Comparison of ENCODE assay signal across 13 mouse cellular contexts in the genomic region with DNA sequence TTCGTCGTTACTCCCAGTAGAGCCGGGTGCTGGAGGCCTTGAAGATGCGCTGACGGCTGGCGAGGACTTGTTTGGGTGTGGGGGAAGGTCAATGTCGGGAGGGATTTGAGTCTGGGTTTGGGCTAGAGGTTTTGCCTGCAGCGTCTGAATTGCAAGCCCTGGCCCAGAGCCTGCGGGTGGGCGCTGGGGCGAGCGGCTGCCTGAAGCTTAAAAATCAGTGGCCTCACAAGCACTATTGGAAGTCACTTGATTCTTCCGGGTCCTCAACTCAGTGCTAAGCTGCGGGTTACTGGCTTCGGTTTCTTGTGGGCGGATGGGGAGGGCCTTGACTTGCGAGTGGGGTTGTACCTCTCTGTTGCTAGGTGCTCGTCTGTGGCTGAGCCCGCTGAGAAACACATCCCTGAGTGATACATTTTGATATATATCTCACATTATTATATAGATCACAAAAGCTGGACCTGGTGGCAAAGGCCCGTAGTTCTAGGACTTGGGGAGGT. TPM values are rescaled to one million over a fixed set of nuclear protein-coding genes. Genes with fewer than 3 reads are reported as not detected.
A peak's percentile ranks its signal among the peaks of the same experiment; 100 is the strongest.
DNase-seq lines count a peak whose midpoint lies in the region; ATAC-seq and TF ChIP-seq lines count a peak whose summit lies in the region.
"Had no signal": no experiment of that assay in that cellular context is flagged by ENCODE, and none has a peak within 500 bp of the region (broad histone marks: within the 10 kb centered on the region; RNA-seq: fewer than 3 reads in every experiment).

No protein-coding gene starts in this region.

- H3K9ac ChIP-seq in hindbrain, embryonic 11.5 days (ENCODE audit: low read depth, low read length): peak overlapping the region; percentile 23; the same call in 1 of the 2 replicates
- no peak overlapping the region for H3K9ac ChIP-seq in hindbrain, postnatal 0 days (replicated peaks; ENCODE audit: low read length)
- no peak overlapping the region for H3K9ac ChIP-seq in midbrain, embryonic 13.5 days (replicated peaks)
- no peak overlapping the region for H3K9ac ChIP-seq in liver, embryonic 12.5 days

- TF ChIP-seq CTCF in hindbrain, postnatal 0 days (IDR thresholded peaks at IDR 0.05; ENCODE audit: low read depth): no peak
- TF ChIP-seq CTCF in E14TG2a.4 (conservative IDR thresholded peaks at IDR 0.05; ENCODE audit: low read length): no peak
- no peak for TF ChIP-seq CTCF in layer of hippocampus, adult 2 months (conservative IDR thresholded peaks at IDR 0.05)

- no peak overlapping the region; the same call in 1 of the 2 replicates for H3K4me2 ChIP-seq in hindbrain, embryonic 11.5 days (replicated peaks; ENCODE audit: low read depth, low read length)
- no peak overlapping the region for H3K4me2 ChIP-seq in hindbrain, postnatal 0 days (ENCODE audit: low read depth, low read length)
- H3K4me2 ChIP-seq in midbrain, embryonic 13.5 days (replicated peaks): peak overlapping the region; percentile 28
- no peak overlapping the region for H3K4me2 ChIP-seq in liver, embryonic 12.5 days

- H3K4me1 ChIP-seq in hindbrain, embryonic 11.5 days (replicated peaks; ENCODE audit: control insufficient read depth, insufficient read depth, low read length): 0 out of 2 replicates have a peak, but pooled peaks cover 2% of the 10 kb centered on the region
- H3K4me1 ChIP-seq in hindbrain, postnatal 0 days (ENCODE audit: insufficient read depth, low read length): no peaks in the 10 kb centered on the region
- peaks cover 36% of the 10 kb centered on the region for H3K4me1 ChIP-seq in E14TG2a.4 (replicated peaks; ENCODE audit: low read depth, low read length)
- peaks cover 17% of the 10 kb centered on the region for H3K4me1 ChIP-seq in midbrain, embryonic 13.5 days (replicated peaks)
- peaks cover 22% of the 10 kb centered on the region for H3K4me1 ChIP-seq in liver, embryonic 12.5 days

- H3K27ac ChIP-seq in hindbrain, embryonic 11.5 days (ENCODE audit: low read depth, low read length): no peak overlapping the region
- no peak overlapping the region for H3K27ac ChIP-seq in hindbrain, postnatal 0 days
- H3K27ac ChIP-seq in midbrain, embryonic 13.5 days: no peak overlapping the region
- no peak overlapping the region for H3K27ac ChIP-seq in liver, embryonic 12.5 days
- H3K27ac ChIP-seq in layer of hippocampus, adult 2 months: no peak overlapping the region
- H3K27ac ChIP-seq: macrophage had no signal

- peak; percentile 50 for DNase-seq in hindbrain, embryonic 11.5 days (ENCODE audit: low spot score)
- DNase-seq in hindbrain, postnatal 0 days (ENCODE audit: low spot score): no peak
- DNase-seq in embryo, embryonic 11 days: peak; percentile 49
- no peak for DNase-seq in yolk sac, embryonic 10.5 days (ENCODE audit: low spot score)
- no peak for DNase-seq in layer of hippocampus, adult 2 months (ENCODE audit: low spot score in 2 of 2)
- DNase-seq: cerebellum, adult 9-10 months; gastrocnemius, postnatal 25 days had no signal

- H3K27me3 ChIP-seq in hindbrain, embryonic 11.5 days (ENCODE audit: control insufficient read depth, insufficient read depth, low read length): peaks cover 32% of the 10 kb centered on the region
- H3K27me3 ChIP-seq in hindbrain, postnatal 0 days (ENCODE audit: insufficient read depth, low read length): no peaks in the 10 kb centered on the region
- H3K27me3 ChIP-seq in E14TG2a.4 (ENCODE audit: insufficient read depth, low read length): no peaks in the 10 kb centered on the region
- peaks cover 49% of the 10 kb centered on the region for H3K27me3 ChIP-seq in midbrain, embryonic 13.5 days
- peaks cover 52% of the 10 kb centered on the region for H3K27me3 ChIP-seq in liver, embryonic 12.5 days (replicated peaks)
- H3K27me3 ChIP-seq: Patski had no signal

- WGBS in hindbrain, embryonic 11.5 days: 5% methylated on average over 20 of the region's 20 CpGs
- WGBS in hindbrain, postnatal 0 days: 18% methylated on average over 20 of the region's 20 CpGs
- WGBS in midbrain, embryonic 13.5 days: 7% methylated on average over 20 of the region's 20 CpGs
- WGBS in liver, embryonic 12.5 days (ENCODE audit: insufficient replicate concordance): 21% methylated on average over 20 of the region's 20 CpGs

- no peaks in the 10 kb centered on the region for H3K9me3 ChIP-seq in hindbrain, embryonic 11.5 days (ENCODE audit: control insufficient read depth, low read length)
- H3K9me3 ChIP-seq in hindbrain, postnatal 0 days (ENCODE audit: low read length): no peaks in the 10 kb centered on the region
- H3K9me3 ChIP-seq in E14TG2a.4 (ENCODE audit: low read length): no peaks in the 10 kb centered on the region
- H3K9me3 ChIP-seq in midbrain, embryonic 13.5 days: no peaks in the 10 kb centered on the region
- no peaks in the 10 kb centered on the region for H3K9me3 ChIP-seq in liver, embryonic 12.5 days (replicated peaks)

- no peak overlapping the region for H3K4me3 ChIP-seq in hindbrain, embryonic 11.5 days (ENCODE audit: low read depth, low read length)
- no peak overlapping the region for H3K4me3 ChIP-seq in hindbrain, postnatal 0 days (ENCODE audit: low read length)
- peak overlapping the region; percentile 87 for H3K4me3 ChIP-seq in E14TG2a.4 (replicated peaks; ENCODE audit: low read length)
- H3K4me3 ChIP-seq in midbrain, embryonic 13.5 days (replicated peaks): no peak overlapping the region
- H3K4me3 ChIP-seq in liver, embryonic 12.5 days: no peak overlapping the region
- no peak overlapping the region for H3K4me3 ChIP-seq in layer of hippocampus, adult 2 months

- H3K36me3 ChIP-seq in hindbrain, embryonic 11.5 days (ENCODE audit: control insufficient read depth, insufficient read depth, low read length): no peaks in the 10 kb centered on the region
- no peaks in the 10 kb centered on the region for H3K36me3 ChIP-seq in hindbrain, postnatal 0 days (ENCODE audit: insufficient read depth, low read length)
- peaks cover 32% of the 10 kb centered on the region for H3K36me3 ChIP-seq in E14TG2a.4 (ENCODE audit: insufficient read depth, low read length)
- H3K36me3 ChIP-seq in midbrain, embryonic 13.5 days: no peaks in the 10 kb centered on the region
- no peaks in the 10 kb centered on the region for H3K36me3 ChIP-seq in liver, embryonic 12.5 days

- no peak for ATAC-seq in hindbrain, embryonic 11.5 days (ENCODE audit: low FRiP score)
- no peak for ATAC-seq in hindbrain, postnatal 0 days
- ATAC-seq in midbrain, embryonic 13.5 days: no peak
- no peak for ATAC-seq in liver, embryonic 12.5 days
- ATAC-seq: Patski had no signal

RNA-seq across cellular contexts. Expression of gene Tdgf1, which starts 0.6 kb away (rescaled TPM):
- not detected in 2 replicates for polyA plus RNA-seq in hindbrain, embryonic 11.5 days (2014; fragmentation: Nextera tagmentation; extraction: Ambion mirVana)
- 1.5 TPM in 1 of 2 replicates, not detected in the other for total RNA-seq in hindbrain, postnatal 0 days (2014; rRNA removed)
- 0.66 and 0.87 TPM in 2 replicates for polyA plus RNA-seq in hindbrain, postnatal 0 days (2015; fragmentation: Nextera tagmentation; extraction: Ambion mirVana)
- not detected in 2 replicates for polyA plus RNA-seq in midbrain, embryonic 13.5 days (2015; fragmentation: Nextera tagmentation; extraction: Ambion mirVana)
- polyA plus RNA-seq in liver, embryonic 12.5 days (2016; fragmentation: Nextera tagmentation; extraction: Ambion mirVana): not detected in 2 replicates
- total RNA-seq in layer of hippocampus, adult 2 months (2021): under 1 TPM; 0.49 TPM
- total RNA-seq: gastrocnemius, postnatal 25 days had no signal
- polyA plus RNA-seq: macrophage, Patski had no signal

RNA-seq across cellular contexts. Expression of gene Lrrc2, which starts 4.7 kb away (rescaled TPM):
- polyA plus RNA-seq in hindbrain, embryonic 11.5 days (2014; fragmentation: Nextera tagmentation; extraction: Ambion mirVana): 0.06 and 0.21 TPM in 2 replicates
- 0.78 and 8.3 TPM in 2 replicates for total RNA-seq in hindbrain, postnatal 0 days (2014; rRNA removed)
- 1.3 and 2.6 TPM in 2 replicates for polyA plus RNA-seq in hindbrain, postnatal 0 days (2015; fragmentation: Nextera tagmentation; extraction: Ambion mirVana)
- 0.30 and 0.71 TPM in 2 replicates for polyA plus RNA-seq in midbrain, embryonic 13.5 days (2015; fragmentation: Nextera tagmentation; extraction: Ambion mirVana)
- 0.12 and 0.26 TPM in 2 replicates for polyA plus RNA-seq in liver, embryonic 12.5 days (2016; fragmentation: Nextera tagmentation; extraction: Ambion mirVana)
- total RNA-seq in layer of hippocampus, adult 2 months (2021): 1 to 10 TPM; 1.5 to 3.5 TPM
- polyA plus RNA-seq: macrophage, Patski had no signal

RNA-seq across cellular contexts. Expression of gene Fam240a, which starts 29.9 kb away (rescaled TPM):
- not detected in 2 replicates for polyA plus RNA-seq in hindbrain, embryonic 11.5 days (2014; fragmentation: Nextera tagmentation; extraction: Ambion mirVana)
- not detected in 2 replicates for total RNA-seq in hindbrain, postnatal 0 days (2014; rRNA removed)
- polyA plus RNA-seq in hindbrain, postnatal 0 days (2015; fragmentation: Nextera tagmentation; extraction: Ambion mirVana): not detected in 2 replicates
- not detected in 2 replicates for polyA plus RNA-seq in midbrain, embryonic 13.5 days (2015; fragmentation: Nextera tagmentation; extraction: Ambion mirVana)
- polyA plus RNA-seq in liver, embryonic 12.5 days (2016; fragmentation: Nextera tagmentation; extraction: Ambion mirVana): not detected in 2 replicates
- total RNA-seq in layer of hippocampus, adult 2 months (2021): not detected
- total RNA-seq: layer of hippocampus, adult 18-20 months had no signal
- polyA plus RNA-seq: macrophage, Patski had no signal

RNA-seq across cellular contexts. Expression of gene Rtp3, which starts 43.8 kb away (rescaled TPM):
- 0.21 TPM in 1 of 2 replicates, not detected in the other for polyA plus RNA-seq in hindbrain, embryonic 11.5 days (2014; fragmentation: Nextera tagmentation; extraction: Ambion mirVana)
- 1.4 TPM in 1 of 2 replicates, not detected in the other for total RNA-seq in hindbrain, postnatal 0 days (2014; rRNA removed)
- polyA plus RNA-seq in hindbrain, postnatal 0 days (2015; fragmentation: Nextera tagmentation; extraction: Ambion mirVana): not detected in 2 replicates
- not detected in 2 replicates for polyA plus RNA-seq in midbrain, embryonic 13.5 days (2015; fragmentation: Nextera tagmentation; extraction: Ambion mirVana)
- polyA plus RNA-seq in liver, embryonic 12.5 days (2016; fragmentation: Nextera tagmentation; extraction: Ambion mirVana): 6.7 and 8.1 TPM in 2 replicates
- total RNA-seq in layer of hippocampus, adult 2 months (2021): under 1 TPM; 0.59 TPM
- polyA plus RNA-seq: macrophage had no signal

Comparison
In these comparisons a context has a peak if more than half of its experiments do, and no peak if none do; other contexts are left out.
1. DNase-seq: peak in hindbrain, embryonic 11.5 days (single experiment) and embryo, embryonic 11 days (single experiment); none in hindbrain, postnatal 0 days (single experiment), yolk sac, embryonic 10.5 days (single experiment) and layer of hippocampus, adult 2 months (0 of 2).